Mouse (Mus musculus) forebrain, postnatal 0 days (tissue): Measurements from ENCODE around the gene Hoxa11. TPM values are rescaled to one million over a fixed set of nuclear protein-coding genes. Genes with fewer than 3 reads are reported as not detected.

Experiments
- ATAC-seq: fragments of 200-750 bp; cut with Nextera tagmentation; 2 replicates; pipeline ENCODE4 v1.8.0; 2017; ENCODE audit warnings: mild to moderate bottlenecking, moderate library complexity
- DNase-seq: peaks from one replicate; pipeline ENCODE4 v3.0.0-alpha.2; 2015
- H3K27ac ChIP-seq: fragments of 300-500 bp; sonication (generic); 2 replicates; pipeline ENCODE4 v1.5.1; 2014; ENCODE audit warnings: low read depth, mild to moderate bottlenecking, antibody characterized with exemption, low read length, moderate library complexity, mixed read lengths
- H3K27me3 ChIP-seq: fragments of 300-500 bp; sonication (generic); 2 replicates; pipeline ENCODE4 v1.6.1; 2014; ENCODE audit warnings: mild to moderate bottlenecking, low read length, mixed read lengths; ENCODE audit not compliant: insufficient read depth
- H3K36me3 ChIP-seq: fragments of 300-500 bp; sonication (generic); 2 replicates; pipeline ENCODE4 v1.6.1; 2014; ENCODE audit warnings: mild to moderate bottlenecking, moderate library complexity; ENCODE audit not compliant: insufficient read depth
- H3K4me1 ChIP-seq: fragments of 300-500 bp; sonication (generic); 2 replicates; pipeline ENCODE4 v1.6.1; 2014; ENCODE audit warnings: antibody characterized with exemption; ENCODE audit not compliant: insufficient read depth
- H3K4me2 ChIP-seq: fragments of 300-500 bp; sonication (generic); 2 replicates; pipeline ENCODE4 v1.6.1; 2014; ENCODE audit warnings: low read depth, mild to moderate bottlenecking, moderate library complexity
- H3K4me3 ChIP-seq: fragments of 300-500 bp; sonication (generic); 2 replicates; pipeline ENCODE4 v1.5.1; 2014; ENCODE audit warnings: low read depth, low read length, mixed read lengths
- H3K9ac ChIP-seq: fragments of 300-500 bp; sonication (generic); 2 replicates; pipeline ENCODE4 v1.6.1; 2014; ENCODE audit warnings: mild to moderate bottlenecking
- H3K9me3 ChIP-seq: fragments of 300-500 bp; sonication (generic); 2 replicates; pipeline ENCODE4 v1.6.1; 2016; ENCODE audit warnings: low read length
- CTCF ChIP-seq: sonication (generic); IDR thresholded peaks from 2 replicates; pipeline ENCODE4 v1.5.1; 2016; ENCODE audit warnings: antibody characterized with exemption, control low read depth, low read depth
- WGBS: fragments of 180-500 bp; shearing (Covaris S2); extraction: QIAGEN DNeasy Blood & Tissue Kit; methylation state at CpG from one replicate; pipeline ENCODE4 v1.1.7; 2014; 5-methylcytosine and 5-hydroxymethylcytosine counted together
- polyA plus RNA-seq: library from polyadenylated mRNA; unstranded; fragments of >200 nt; fragmentation: Nextera tagmentation; extraction: Ambion mirVana; gene quantifications from 2 replicates; pipeline ENCODE4 v1.2.1, GENCODE M21; 2015
- total RNA-seq: library from RNA; depleted of rRNA; stranded (reverse); fragments of >200 nt; gene quantifications from 2 replicates; pipeline ENCODE4 v1.2.3, GENCODE M21; 2014

Hoxa11 gene
- total and polyA plus RNA-seq, 2 experiments from 2014 or later, result not detected

DNA sequence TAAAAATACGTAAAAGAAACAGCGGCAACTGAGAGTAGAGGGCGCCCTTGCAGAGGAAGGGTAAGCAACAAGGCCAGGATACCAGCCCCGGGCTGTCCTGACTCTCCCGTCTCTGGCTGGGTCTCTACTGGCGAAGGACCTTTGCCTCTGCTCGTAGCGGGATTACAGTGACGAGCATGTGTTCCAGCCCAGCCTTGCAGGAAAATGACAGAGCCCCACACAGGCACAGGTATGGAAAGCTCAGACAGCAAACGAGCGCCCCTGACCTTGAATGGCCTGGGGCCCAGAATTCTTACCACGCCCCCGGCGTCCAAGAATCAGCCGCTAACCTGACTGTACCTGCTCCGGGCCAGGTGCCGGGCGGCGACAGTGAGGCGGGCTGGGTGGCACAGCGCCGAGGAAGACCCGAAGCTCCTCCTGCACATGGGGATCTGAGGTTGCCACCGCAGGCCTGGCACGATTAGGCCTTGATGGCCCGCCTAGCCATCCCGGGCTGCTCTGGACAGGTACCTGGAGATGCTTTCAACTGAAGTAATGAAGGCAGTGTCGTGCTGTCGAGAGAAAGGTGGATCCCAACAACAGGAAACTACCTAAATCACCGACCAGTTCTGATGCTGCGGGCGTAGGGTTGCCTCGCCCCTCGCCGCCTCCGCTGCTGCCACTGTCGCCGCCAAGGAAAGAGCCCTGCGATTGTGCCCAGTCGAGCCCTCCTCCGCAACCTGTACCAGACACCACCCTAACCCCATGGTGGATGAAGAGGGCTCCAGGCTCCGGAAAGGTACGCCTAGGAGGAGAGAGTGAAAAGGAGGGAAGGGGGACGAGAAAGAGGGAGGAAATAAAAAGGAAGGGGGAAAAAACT lies 15.8 kb downstream of the Hoxa11 start:
- DNase-seq (no peak), ATAC-seq (no peak)
- Histone ChIP-seq H3K27ac (no peak overlapping the region), H3K4me1 (no peaks in the 10 kb centered on the region), H3K4me3 (no peak overlapping the region), H3K27me3 (peaks cover 94% of the 10 kb centered on the region), H3K9me3 (no peaks in the 10 kb centered on the region), H3K9ac (no peak overlapping the region), H3K4me2 (no peak overlapping the region), H3K36me3 (no peaks in the 10 kb centered on the region)
- 4% methylated on average over 44 of the region's 44 CpGs for WGBS
- no peak for TF ChIP-seq CTCF

DNA sequence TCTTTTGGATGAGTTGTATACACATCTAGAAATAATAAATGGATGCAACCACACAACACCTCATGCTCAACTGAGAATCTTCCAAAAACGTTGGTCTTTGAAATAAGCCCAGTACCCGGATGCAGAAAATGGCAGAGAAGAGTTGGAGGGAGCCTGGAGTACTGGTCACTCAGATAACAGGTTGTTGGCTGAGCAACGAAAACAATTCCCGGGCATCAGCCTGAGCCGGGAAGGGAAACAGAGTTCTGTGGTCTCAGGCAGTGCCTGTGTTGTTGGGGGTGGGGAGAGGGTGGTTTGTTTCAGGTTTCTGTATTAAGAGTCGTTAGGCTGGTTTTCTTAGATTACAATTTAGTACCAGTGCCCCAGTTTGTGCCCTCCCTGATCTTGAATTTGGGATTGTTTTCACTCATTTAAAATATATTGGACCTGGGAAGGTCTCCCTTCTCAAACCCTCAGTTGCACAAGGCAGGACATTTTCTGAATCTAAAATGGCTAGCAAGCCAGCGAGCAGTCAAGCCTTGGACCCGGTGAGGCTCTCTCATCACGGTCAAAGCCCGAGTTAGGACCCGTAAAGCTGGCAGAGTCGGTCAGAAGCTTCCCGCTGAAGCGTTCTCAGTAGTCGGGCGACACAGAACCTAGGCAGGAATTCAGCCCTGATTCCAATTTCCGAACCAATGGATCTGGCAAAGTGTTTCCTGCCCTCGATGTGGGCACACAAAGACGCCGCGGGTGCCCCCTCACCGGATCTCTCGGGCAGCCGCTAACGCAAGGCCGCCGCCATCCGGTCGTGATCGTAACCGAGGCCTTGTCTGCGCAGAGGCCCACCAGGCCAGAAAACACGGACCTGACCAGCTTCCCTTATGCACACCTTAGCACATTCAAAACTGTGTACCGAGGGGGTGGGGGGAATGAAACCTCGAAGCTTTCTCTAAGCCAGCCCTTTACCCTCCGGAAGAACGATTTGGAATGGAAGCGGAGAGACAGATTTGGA lies 16.8 kb downstream of the Hoxa11 start:
- H3K9me3 ChIP-seq, result no peaks in the 10 kb centered on the region
- 2% methylated on average over 38 of the region's 38 CpGs for WGBS
- no peak for DNase-seq

DNA sequence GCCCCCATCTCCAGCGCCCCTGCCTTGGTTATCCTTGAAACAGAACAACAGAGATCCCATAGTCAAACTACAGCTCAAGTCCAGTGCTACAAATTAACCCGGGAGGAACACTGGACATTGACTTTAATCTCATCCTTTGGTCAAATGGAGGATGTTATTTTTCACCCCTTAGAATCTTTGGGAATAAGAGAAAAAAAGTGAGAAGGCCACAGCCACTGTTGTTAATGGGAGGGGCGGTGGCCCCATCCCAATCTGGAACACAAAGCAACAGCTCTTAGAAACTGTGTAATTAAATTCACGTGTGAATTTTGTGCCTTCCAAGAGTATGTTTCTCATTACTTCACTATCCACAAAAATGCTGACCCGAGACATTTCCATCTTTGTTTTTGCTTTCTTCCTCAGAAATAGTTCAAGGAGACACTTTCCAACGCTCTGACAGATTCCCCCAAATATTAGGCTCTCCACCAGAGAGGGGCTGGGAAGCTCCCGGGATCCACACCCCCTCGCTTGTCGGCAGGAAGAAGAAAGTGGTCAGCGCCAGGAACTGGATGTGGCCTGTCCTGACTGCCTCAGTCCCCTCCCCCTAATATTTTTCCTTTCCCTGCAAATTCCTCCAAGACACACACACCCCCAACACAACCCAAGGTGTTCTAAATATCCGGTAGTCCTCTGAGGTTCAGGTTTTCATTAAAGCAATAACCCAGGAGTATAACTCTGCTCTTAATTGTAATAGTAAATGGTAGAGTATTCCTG lies 18.0 kb downstream of the Hoxa11 start:
- Histone ChIP-seq H3K9me3 (no peaks in the 10 kb centered on the region), H3K36me3 (no peaks in the 10 kb centered on the region), H3K27ac (no peak overlapping the region), H3K4me2 (no peak overlapping the region), H3K9ac (no peak overlapping the region), H3K27me3 (peaks cover 95% of the 10 kb centered on the region), H3K4me1 (no peaks in the 10 kb centered on the region), H3K4me3 (no peak overlapping the region)
- no peak for TF ChIP-seq CTCF
- ATAC-seq, result no peak
- DNase-seq, result no peak
- 3% methylated on average over 11 of the region's 11 CpGs for WGBS

More for the DNA sequence above, 16.8 kb downstream of the Hoxa11 start:
- no peak overlapping the region for H3K4me3 ChIP-seq
- ATAC-seq, result no peak
- TF ChIP-seq CTCF, result no peak
- no peaks in the 10 kb centered on the region for H3K4me1 ChIP-seq
- H3K9ac ChIP-seq, result no peak overlapping the region
- H3K27ac ChIP-seq, result no peak overlapping the region
- no peak overlapping the region for H3K4me2 ChIP-seq
- H3K36me3 ChIP-seq, result no peaks in the 10 kb centered on the region
- H3K27me3 ChIP-seq, result peaks cover 95% of the 10 kb centered on the region

DNA sequence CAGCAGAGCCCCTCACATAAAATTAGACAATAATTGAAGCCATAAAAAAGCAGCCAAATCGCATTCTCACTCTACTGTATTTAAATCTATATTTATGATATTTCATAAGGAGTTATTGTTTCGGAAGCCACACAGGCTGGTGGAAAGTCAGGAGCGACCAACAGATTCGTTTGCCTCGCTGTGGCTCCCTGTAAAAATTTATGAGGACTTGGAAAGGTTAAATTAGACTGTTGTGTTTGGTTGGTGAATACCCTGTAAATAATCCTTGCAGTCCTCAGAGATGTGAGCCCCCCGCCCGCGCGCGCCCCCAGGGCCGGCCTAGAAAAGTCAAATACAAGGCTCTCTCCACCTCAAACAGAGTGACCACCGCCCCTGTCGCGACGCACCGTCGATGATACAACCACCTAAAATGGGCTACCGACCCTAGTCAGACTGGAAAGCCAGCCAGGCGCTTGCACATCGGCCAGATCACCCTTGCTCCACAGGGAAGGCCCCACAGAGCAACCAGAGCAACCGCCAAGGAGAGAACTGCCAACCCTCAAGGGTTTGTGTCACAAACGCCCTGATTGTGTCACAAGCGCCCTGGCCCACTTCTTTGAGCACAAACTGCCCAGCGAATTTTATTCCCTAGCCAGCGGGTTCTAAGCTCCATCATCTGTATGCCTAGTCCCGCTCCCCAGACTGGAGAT lies 18.9 kb downstream of the Hoxa11 start:
- WGBS, result 4% methylated on average over 26 of the region's 26 CpGs
- TF ChIP-seq CTCF, result no peak

GRCm38 (mm10) chr6:52225612-52226568 lies 19.7 kb downstream of the Hoxa11 start:
- DNase-seq (no peak), ATAC-seq (no peak)
- no peaks in the 10 kb centered on the region for H3K9me3 ChIP-seq
- no peak overlapping the region for H3K4me3 ChIP-seq
- H3K27me3 ChIP-seq, result peaks cover 96% of the 10 kb centered on the region
- H3K4me1 ChIP-seq, result no peaks in the 10 kb centered on the region
- no peak overlapping the region for H3K9ac ChIP-seq
- TF ChIP-seq CTCF, result no peak
- H3K36me3 ChIP-seq, result no peaks in the 10 kb centered on the region
- H3K27ac ChIP-seq, result no peak overlapping the region
- no peak overlapping the region for H3K4me2 ChIP-seq
- WGBS, result 3% methylated on average over 69 of the region's 69 CpGs

More for the DNA sequence above, 18.9 kb downstream of the Hoxa11 start:
- no peaks in the 10 kb centered on the region for H3K4me1 ChIP-seq
- DNase-seq, result no peak
- no peak overlapping the region for H3K4me2 ChIP-seq
- no peak overlapping the region for H3K4me3 ChIP-seq
- H3K27me3 ChIP-seq, result peaks cover 95% of the 10 kb centered on the region
- no peak overlapping the region for H3K9ac ChIP-seq
- no peaks in the 10 kb centered on the region for H3K9me3 ChIP-seq
- no peak for ATAC-seq
- H3K27ac ChIP-seq, result no peak overlapping the region
- H3K36me3 ChIP-seq, result no peaks in the 10 kb centered on the region
